Mouse (Mus musculus) cortical plate, adult 2 months (tissue): ENCODE measurements around the gene Arl15. TPM values are rescaled to one million over a fixed set of nuclear protein-coding genes. Genes with fewer than 3 reads are reported as not detected.

ENCODE experiments used
- H3K27ac ChIP-seq: fragments of 200-500 bp; 2 replicates; pipeline ENCODE4 v1.5.1; 2012; ENCODE audit warnings: low read length, control low read depth, inconsistent platforms; ENCODE audit not compliant: insufficient read depth
- H3K4me1 ChIP-seq: fragments of 200-500 bp; 2 replicates; pipeline ENCODE4 v1.6.1; 2011; ENCODE audit warnings: low read length; ENCODE audit not compliant: control insufficient read depth, insufficient read depth
- H3K4me3 ChIP-seq: fragments of 200-500 bp; 2 replicates; pipeline ENCODE4 v1.5.1; 2011; ENCODE audit warnings: mild to moderate bottlenecking, low read length, control low read depth; ENCODE audit not compliant: insufficient read depth
- CTCF ChIP-seq: fragments of 200-500 bp; IDR thresholded peaks from 2 replicates; pipeline ENCODE4 v1.5.1; 2011; ENCODE audit warnings: mild to moderate bottlenecking, control low read depth, low read length; ENCODE audit not compliant: insufficient read depth; ENCODE audit errors: extremely low read depth
- POLR2A ChIP-seq: fragments of 200-500 bp; IDR thresholded peaks from 2 replicates; pipeline ENCODE4 v1.6.1; 2011; ENCODE audit warnings: mild to moderate bottlenecking, low read length, control low read depth; ENCODE audit not compliant: insufficient read depth; ENCODE audit errors: extremely low read depth
- polyA plus RNA-seq: library from polyadenylated mRNA; depleted of rRNA; stranded (reverse); fragments of >200 nt; gene quantifications from 2 replicates; pipeline ENCODE4 v1.2.3, GENCODE M21; 2012

The Arl15 gene
- polyA plus RNA-seq, 1 experiment = 14.8 TPM

DNA sequence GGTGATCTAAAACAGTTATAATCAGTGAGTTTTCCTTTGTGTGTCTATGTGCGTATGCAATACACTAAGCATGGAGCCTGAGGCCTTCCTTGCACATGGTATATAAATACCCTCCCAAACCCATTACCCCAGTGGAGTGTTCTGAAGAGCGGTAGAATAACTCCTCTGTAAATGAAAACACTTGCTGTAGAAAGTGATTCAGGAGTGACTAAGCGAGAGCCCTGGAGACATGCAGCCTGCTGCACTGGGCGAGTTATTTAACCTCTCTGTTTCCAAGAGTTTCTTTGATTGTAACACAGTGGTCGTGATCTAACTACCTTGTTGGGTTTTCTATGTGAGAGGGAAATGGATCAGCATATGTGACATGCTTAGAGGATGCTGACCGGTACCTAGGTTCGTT lies 266.9 kb downstream of the Arl15 start:
- no peak overlapping the region for H3K27ac ChIP-seq
- no peak for TF ChIP-seq POLR2A
- TF ChIP-seq CTCF = no peak

DNA sequence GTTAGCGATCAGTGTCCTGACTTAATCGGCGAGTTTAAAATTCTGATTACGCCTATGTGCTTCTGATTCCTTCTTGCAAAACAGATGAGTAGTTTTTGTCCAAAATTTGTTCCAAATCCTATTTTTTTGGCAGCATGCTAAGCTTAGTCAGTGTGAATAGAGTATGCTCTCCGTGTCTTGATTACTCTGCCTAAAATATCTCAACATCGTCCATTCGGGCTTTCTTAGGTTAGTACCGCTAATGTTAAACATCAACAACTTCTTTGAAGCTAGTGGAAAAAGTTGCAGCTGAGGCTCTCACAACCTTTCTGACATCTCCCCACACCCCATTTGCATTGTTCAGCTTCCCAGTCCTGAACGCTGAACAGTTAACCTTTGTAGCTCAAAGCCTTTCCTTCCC lies 269.8 kb downstream of the Arl15 start:
- H3K4me1 ChIP-seq = no peaks in the 10 kb centered on the region; the same call in 1 of the 2 replicates
- H3K4me3 ChIP-seq = no peak overlapping the region
- H3K27ac ChIP-seq = no peak overlapping the region
- no peak for TF ChIP-seq CTCF
- no peak for TF ChIP-seq POLR2A

More for the DNA sequence above, 266.9 kb downstream of the Arl15 start:
- Histone ChIP-seq H3K4me1 (no peaks in the 10 kb centered on the region; the same call in 1 of the 2 replicates), H3K4me3 (no peak overlapping the region)

DNA sequence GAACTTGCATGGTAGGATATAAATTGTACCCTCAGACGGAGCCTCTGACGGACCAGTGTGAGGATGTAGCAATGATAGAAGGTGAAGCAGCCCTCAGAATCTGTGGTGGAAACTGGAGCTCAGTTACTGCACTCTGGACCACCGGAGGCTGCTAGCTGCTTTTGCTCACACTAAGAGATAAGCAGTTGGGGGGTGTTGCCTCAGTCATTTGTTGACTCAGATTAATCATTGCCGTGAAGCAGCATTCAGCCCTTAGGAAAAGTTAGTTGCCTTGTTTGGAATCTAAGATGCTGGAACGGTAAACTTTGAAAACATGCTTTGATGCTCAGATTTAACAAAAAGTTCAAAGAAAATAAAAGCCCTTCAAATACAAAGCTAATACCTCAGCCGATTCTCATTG lies 270.7 kb downstream of the Arl15 start:
- H3K4me3 ChIP-seq = no peak overlapping the region
- no peak for TF ChIP-seq CTCF
- no peak for TF ChIP-seq POLR2A
- no peaks in the 10 kb centered on the region; the same call in 1 of the 2 replicates for H3K4me1 ChIP-seq
- H3K27ac ChIP-seq = no peak overlapping the region

DNA sequence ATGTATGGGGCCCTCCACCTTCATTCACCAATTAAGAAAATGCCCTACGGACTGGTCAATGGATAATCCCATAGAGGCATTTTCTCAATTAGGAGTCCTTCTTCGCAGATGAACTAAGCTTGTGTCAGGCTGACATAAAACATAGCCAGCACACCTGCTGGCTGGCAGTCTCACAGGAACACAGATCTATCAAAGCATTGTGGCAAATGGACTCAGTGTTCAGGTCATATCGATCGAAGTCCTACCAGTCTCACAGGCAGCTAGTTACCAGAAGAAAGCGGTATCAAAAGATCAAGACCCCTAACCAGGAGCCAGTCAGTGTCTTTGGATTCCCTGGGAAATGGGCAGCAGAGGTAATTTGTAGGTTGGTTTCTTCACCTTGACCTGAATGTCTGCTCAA lies 274.1 kb downstream of the Arl15 start:
- H3K27ac ChIP-seq = no peak overlapping the region
- H3K4me1 ChIP-seq = no peaks in the 10 kb centered on the region; the same call in 1 of the 2 replicates
- no peak for TF ChIP-seq CTCF
- no peak overlapping the region for H3K4me3 ChIP-seq

- TF ChIP-seq CTCF (no peak), POLR2A (no peak)
- H3K27ac ChIP-seq = no peak overlapping the region
- H3K4me1 ChIP-seq = no peaks in the 10 kb centered on the region; the same call in 1 of the 2 replicates
- H3K4me3 ChIP-seq = no peak overlapping the region
Observed at GRCm38 (mm10) chr13:114071439-114071838, 277.1 kb downstream of the Arl15 start.

- Histone ChIP-seq H3K4me1 (no peaks in the 10 kb centered on the region; the same call in 1 of the 2 replicates), H3K27ac (no peak overlapping the region), H3K4me3 (no peak overlapping the region)
- TF ChIP-seq POLR2A (no peak), CTCF (no peak)
Observed at GRCm38 (mm10) chr13:114074471-114074870, 280.2 kb downstream of the Arl15 start.

DNA sequence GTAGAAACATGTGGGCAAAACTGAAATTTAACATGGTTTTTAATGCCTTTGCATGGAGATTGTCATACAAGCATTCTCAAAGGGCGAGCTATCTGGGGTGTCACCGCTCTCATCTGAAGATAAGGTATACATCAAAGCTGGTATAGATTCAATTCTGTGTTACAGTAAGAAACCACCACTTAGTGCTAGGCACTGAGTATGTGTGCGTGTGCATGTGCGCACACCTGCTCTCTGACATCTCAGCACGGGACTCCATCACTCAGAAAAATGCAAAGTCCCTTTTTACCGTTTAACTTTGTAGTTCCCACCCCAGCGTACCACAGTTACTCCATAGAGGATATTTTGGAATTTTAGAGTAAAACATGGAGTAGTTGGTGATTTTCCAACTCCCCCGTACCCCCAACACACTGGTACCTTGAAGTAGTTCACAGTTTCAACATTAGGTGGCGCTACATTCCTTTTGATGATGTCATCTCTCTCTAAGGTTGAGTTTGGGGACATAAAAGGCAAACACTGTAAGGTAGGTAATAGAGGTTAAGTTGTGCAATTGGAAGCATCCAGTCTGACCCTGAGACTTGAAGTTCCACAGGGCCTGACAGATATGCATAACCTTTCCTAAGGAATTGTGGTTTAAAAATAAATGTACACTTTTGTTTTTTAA lies 281.5 kb downstream of the Arl15 start:
- Histone ChIP-seq H3K4me3 (no peak overlapping the region), H3K27ac (no peak overlapping the region), H3K4me1 (no peaks in the 10 kb centered on the region; the same call in 1 of the 2 replicates)
- no peak for TF ChIP-seq POLR2A
- TF ChIP-seq CTCF = peak; percentile 44; the same call in 1 of the 2 replicates

DNA sequence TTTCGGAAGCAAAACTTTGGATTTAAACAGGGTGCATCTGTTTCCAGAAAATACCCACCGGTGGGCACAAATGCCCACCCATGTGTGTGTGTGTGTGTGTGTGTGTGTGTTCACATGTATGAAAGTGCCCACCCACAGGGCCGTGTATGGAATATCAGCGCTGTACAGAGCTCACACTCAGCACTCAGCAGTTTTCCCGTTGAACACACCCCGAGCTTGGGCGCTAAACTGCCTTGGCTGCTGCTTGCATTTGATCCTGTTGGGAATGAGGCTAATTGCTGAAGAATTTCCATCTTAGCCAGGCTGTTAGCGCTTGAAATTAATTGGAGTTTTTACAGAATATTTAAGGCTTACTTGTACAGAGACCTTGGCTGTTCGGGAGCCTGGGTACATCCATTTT lies 282.9 kb downstream of the Arl15 start:
- H3K27ac ChIP-seq = no peak overlapping the region
- H3K4me1 ChIP-seq = no peaks in the 10 kb centered on the region; the same call in 1 of the 2 replicates
- TF ChIP-seq POLR2A (no peak), CTCF (no peak)
- H3K4me3 ChIP-seq = no peak overlapping the region

GRCm38 (mm10) chr13:114077584-114078270 lies 283.4 kb downstream of the Arl15 start:
- TF ChIP-seq CTCF (no peak), POLR2A (no peak)
- Histone ChIP-seq H3K4me1 (no peaks in the 10 kb centered on the region; the same call in 1 of the 2 replicates), H3K27ac (no peak overlapping the region), H3K4me3 (no peak overlapping the region)

DNA sequence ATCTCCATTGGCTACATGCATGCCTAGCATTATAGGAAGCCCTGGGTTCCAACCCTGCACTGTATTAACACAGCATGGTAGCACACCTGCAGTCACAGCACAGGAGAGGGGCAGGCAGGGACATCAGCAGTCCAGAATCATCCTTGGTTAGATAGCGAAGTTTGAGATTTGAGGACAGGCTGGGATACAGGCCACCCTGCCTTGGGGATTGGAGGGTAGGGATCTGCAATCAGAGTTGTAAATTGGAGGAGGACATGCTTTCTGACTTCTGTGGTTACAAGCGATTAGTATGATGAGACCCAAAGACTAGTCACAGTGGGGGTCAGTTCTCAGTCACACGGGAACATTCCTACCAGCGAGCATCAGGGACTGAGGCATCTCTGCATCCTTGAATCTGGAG lies 284.5 kb downstream of the Arl15 start:
- TF ChIP-seq CTCF (no peak), POLR2A (no peak)
- no peak overlapping the region for H3K4me3 ChIP-seq
- H3K27ac ChIP-seq = no peak overlapping the region
- no peaks in the 10 kb centered on the region; the same call in 1 of the 2 replicates for H3K4me1 ChIP-seq
